Mouse (Mus musculus) thymus, postnatal 36 days (tissue): ENCODE results near the gene Hsph1.
A peak's percentile ranks its signal among the peaks of the same experiment; 100 is the strongest.

ENCODE experiments used
- DNase-seq, 2 experiments: peaks; one replicate each; pipeline ENCODE4 v3.0.0; 2022; ENCODE audit warnings: mixed read lengths in 2 of 2

The Hsph1 gene

GRCm38 (mm10) chr5:149636075-149636920 lies at the start of gene Hsph1:
Hsph1 (minus strand) TSS chr5:149636376.
- peak; percentile 96 to 98 for DNase-seq

- no peak for DNase-seq
Observed at GRCm38 (mm10) chr5:149680946-149681345, 44.8 kb upstream of the Hsph1 start.

GRCm38 (mm10) chr5:149679886-149680285 lies 43.7 kb upstream of the Hsph1 start:
- no peak for DNase-seq

GRCm38 (mm10) chr5:149679362-149679761 lies 43.2 kb upstream of the Hsph1 start:
- peak in 1 of 2 experiments; percentile 9 for DNase-seq

GRCm38 (mm10) chr5:149678990-149679348 lies 42.8 kb upstream of the Hsph1 start:
- DNase-seq: no peak

- DNase-seq: peak; percentile 88 to 89
Observed at GRCm38 (mm10) chr5:149678100-149678989, 42.2 kb upstream of the Hsph1 start, which contains the start of gene B3glct. B3glct (plus strand) TSS chr5:149678230.

GRCm38 (mm10) chr5:149677196-149677595 lies 41.0 kb upstream of the Hsph1 start:
- DNase-seq: no peak

- DNase-seq: no peak
Observed at GRCm38 (mm10) chr5:149663417-149663816, 27.2 kb upstream of the Hsph1 start.

- DNase-seq: no peak
Observed at GRCm38 (mm10) chr5:149662980-149663379, 26.8 kb upstream of the Hsph1 start.

- no peak for DNase-seq
Observed at GRCm38 (mm10) chr5:149661428-149661827, 25.3 kb upstream of the Hsph1 start.

GRCm38 (mm10) chr5:149659414-149659780 lies 23.2 kb upstream of the Hsph1 start:
- DNase-seq: no peak

- DNase-seq: no peak
Observed at GRCm38 (mm10) chr5:149658741-149659413, 22.7 kb upstream of the Hsph1 start.

- DNase-seq: no peak
Observed at GRCm38 (mm10) chr5:149658022-149658421, 21.8 kb upstream of the Hsph1 start.

GRCm38 (mm10) chr5:149655636-149656035 lies 19.5 kb upstream of the Hsph1 start:
- DNase-seq: no peak

- no peak for DNase-seq
Observed at GRCm38 (mm10) chr5:149650179-149650553, 14.0 kb upstream of the Hsph1 start.

GRCm38 (mm10) chr5:149649499-149650178 lies 13.5 kb upstream of the Hsph1 start:
- DNase-seq: no peak

GRCm38 (mm10) chr5:149648895-149649406 lies 12.8 kb upstream of the Hsph1 start:
- DNase-seq: no peak

GRCm38 (mm10) chr5:149648196-149648595 lies 12.0 kb upstream of the Hsph1 start:
- no peak for DNase-seq

GRCm38 (mm10) chr5:149647367-149648115 lies 11.4 kb upstream of the Hsph1 start:
- DNase-seq: no peak

- DNase-seq: no peak
Observed at GRCm38 (mm10) chr5:149642783-149643509, 6.8 kb upstream of the Hsph1 start.

- DNase-seq: no peak
Observed at GRCm38 (mm10) chr5:149642366-149642765, 6.2 kb upstream of the Hsph1 start.
